In the genomic region with DNA sequence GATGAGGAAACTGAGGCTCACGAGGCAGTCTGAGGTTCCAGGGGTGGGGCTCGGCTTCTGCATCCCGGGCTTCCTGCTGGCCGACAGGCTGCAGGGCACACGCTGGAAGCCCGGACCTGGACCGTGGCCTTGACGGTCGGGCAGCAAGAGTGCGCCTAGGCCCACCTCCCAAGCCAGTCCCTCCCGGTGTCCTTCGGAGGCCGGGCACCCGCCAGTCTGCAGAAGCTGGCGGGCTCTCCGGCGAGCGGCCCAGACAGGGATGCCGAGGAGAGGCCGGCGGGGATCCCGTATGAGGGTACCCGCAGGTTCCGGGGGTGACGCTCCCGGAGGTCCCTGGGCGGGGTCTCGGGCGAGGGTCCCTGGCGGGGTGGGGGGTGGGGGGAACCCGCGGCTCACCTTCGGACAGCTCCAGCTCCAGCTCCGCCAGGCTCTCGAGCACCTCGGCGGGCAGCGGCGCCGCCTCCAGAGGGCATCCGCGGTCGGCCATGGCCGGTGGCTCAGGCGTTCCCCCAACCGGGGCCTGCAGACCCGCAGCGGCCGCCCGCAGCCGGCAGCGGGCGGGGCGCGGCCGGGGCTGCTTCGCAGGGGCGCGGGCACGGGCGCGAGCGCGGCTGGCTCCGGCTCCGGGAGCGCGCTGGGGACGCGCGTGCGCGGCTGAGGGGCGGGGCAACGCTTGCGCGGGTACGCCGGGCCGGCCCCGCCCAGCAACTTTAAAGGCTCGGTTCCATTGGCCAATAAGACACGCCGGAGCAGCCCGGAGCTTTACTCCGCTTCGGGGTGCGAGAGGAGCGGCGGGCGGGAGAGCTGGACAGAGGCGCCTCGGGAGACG, we compare ENCODE assay signal across 8 mouse cellular contexts. TPM values are rescaled to one million over a fixed set of nuclear protein-coding genes. Genes with fewer than 3 reads are reported as not detected.
A peak's percentile ranks its signal among the peaks of the same experiment; 100 is the strongest.
DNase-seq lines count a peak whose midpoint lies in the region; ATAC-seq and TF ChIP-seq lines count a peak whose summit lies in the region.

TSS of gene Dip2a (minus strand) at position 581 of the 829 bp plus-strand sequence.

- H3K4me1 ChIP-seq in ES-E14 (ENCODE audit: control insufficient read depth in 2 of 2, insufficient read depth in 2 of 2, low read length in 2 of 2, poor library complexity in 1 of 2), result peaks cover 0 to 7% of the 10 kb centered on the region in 2 experiments; a peak in 2 of 4 replicates
- H3K4me1 ChIP-seq in forebrain, embryonic 16.5 days (replicated peaks; ENCODE audit: control insufficient read depth, insufficient read depth, low read length), result peaks cover 19% of the 10 kb centered on the region
- 0 out of 2 replicates have a peak, but pooled peaks cover 6% of the 10 kb centered on the region for H3K4me1 ChIP-seq in lung, embryonic 14.5 days (ENCODE audit: insufficient read depth)
- peaks cover 3% of the 10 kb centered on the region for H3K4me1 ChIP-seq in olfactory bulb, adult 2 months (ENCODE audit: control insufficient read depth, insufficient read depth, low read length)
- peaks cover 9% of the 10 kb centered on the region; the same call in 1 of the 2 replicates for H3K4me1 ChIP-seq in thymus, adult 2 months (replicated peaks; ENCODE audit: control insufficient read depth, insufficient read depth, low read length)

- TF ChIP-seq POLR2A in olfactory bulb, adult 2 months (IDR thresholded peaks at IDR 0.05; ENCODE audit: insufficient read depth, low read depth, low read length), result peak; percentile 40
- TF ChIP-seq POLR2A in thymus, adult 2 months (IDR thresholded peaks at IDR 0.05; ENCODE audit: control insufficient read depth, extremely low read depth, insufficient read depth, low read length, poor library complexity), result 0 out of 2 replicates have a peak, but pooled peaks have one; percentile 42

- peaks cover 4% of the 10 kb centered on the region; the same call in 1 of the 2 replicates for H3K36me3 ChIP-seq in ES-E14 (ENCODE audit: control insufficient read depth, insufficient read depth, low read length, poor library complexity, severe bottlenecking)
- H3K36me3 ChIP-seq in forebrain, embryonic 16.5 days (ENCODE audit: control insufficient read depth, insufficient read depth), result no peaks in the 10 kb centered on the region
- H3K36me3 ChIP-seq in lung, embryonic 14.5 days (ENCODE audit: insufficient read depth), result 0 out of 2 replicates have a peak, but pooled peaks cover 3% of the 10 kb centered on the region
- no peaks in the 10 kb centered on the region for H3K36me3 ChIP-seq in thymus, adult 2 months (ENCODE audit: control insufficient read depth, insufficient read depth, low read length)

- intact Hi-C loops in heart, postnatal 36 days (cut with DNase I), result no loop called here

- in situ Hi-C loops in ES-E14 (cut with MboI; ENCODE audit: low sequenced_read_pairs in 2 of 2, unreplicated experiment in 2 of 2), result no loop called here

- H3K4me2 ChIP-seq in forebrain, embryonic 16.5 days (ENCODE audit: low read length), result peak within 1 kb of the TSS; percentile 91
- H3K4me2 ChIP-seq in lung, embryonic 14.5 days, result peak within 1 kb of the TSS; percentile 93

- WGBS in forebrain, embryonic 16.5 days, result under 1% methylated on average over 79 of the region's 94 CpGs
- under 1% methylated on average over 69 of the region's 94 CpGs for WGBS in lung, embryonic 14.5 days
- under 1% methylated on average over 94 of the region's 94 CpGs for WGBS in olfactory bulb, adult 2 months
- WGBS in thymus, adult 2 months, result 1% methylated on average over 94 of the region's 94 CpGs

- peak; percentile 95 for ATAC-seq in forebrain, embryonic 16.5 days
- peak; percentile 93 for ATAC-seq in lung, embryonic 14.5 days (ENCODE audit: insufficient read depth)

- DNase-seq in ES-E14 (ENCODE audit: low read depth, low spot score), result peak; percentile 66
- DNase-seq in cerebellum, adult 11-12 months, result peak; percentile 94
- DNase-seq in heart, postnatal 36 days, result peak; percentile 97 to 98
- DNase-seq in layer of hippocampus, adult 2 months (ENCODE audit: low spot score in 2 of 2), result peak; percentile 93 to 97
- DNase-seq in lung, embryonic 14.5 days, result peak; percentile 98
- DNase-seq in thymus, adult 2 months, result peak; percentile 95

- H3K27me3 ChIP-seq in forebrain, embryonic 16.5 days (replicated peaks; ENCODE audit: control insufficient read depth, insufficient read depth, low read length), result no peaks in the 10 kb centered on the region
- H3K27me3 ChIP-seq in lung, embryonic 14.5 days (ENCODE audit: insufficient read depth, low read length), result no peaks in the 10 kb centered on the region
- 0 out of 2 replicates have a peak, but pooled peaks cover 4% of the 10 kb centered on the region for H3K27me3 ChIP-seq in thymus, adult 2 months (ENCODE audit: control insufficient read depth, insufficient read depth, low read length)

- no peak within 1 kb of the TSS for H3K27ac ChIP-seq in ES-E14 (ENCODE audit: insufficient read depth, low read depth, low read length, poor library complexity, severe bottlenecking)
- H3K27ac ChIP-seq in forebrain, embryonic 16.5 days (ENCODE audit: low read length), result peak within 1 kb of the TSS; percentile 68
- peak within 1 kb of the TSS; percentile 92 for H3K27ac ChIP-seq in layer of hippocampus, adult 2 months
- peak within 1 kb of the TSS; percentile 84 for H3K27ac ChIP-seq in lung, embryonic 14.5 days (ENCODE audit: low read depth)
- H3K27ac ChIP-seq in olfactory bulb, adult 2 months (ENCODE audit: insufficient read depth, low read depth, low read length), result peak within 1 kb of the TSS; percentile 58; the same call in 1 of the 2 replicates
- no peak within 1 kb of the TSS for H3K27ac ChIP-seq in thymus, adult 2 months (ENCODE audit: control insufficient read depth, insufficient read depth, low read length)

- peak within 1 kb of the TSS; percentile 88 to 96 for H3K4me3 ChIP-seq in ES-E14 (ENCODE audit: insufficient read depth in 1 of 2, low read depth in 1 of 2, low read length in 2 of 2, poor library complexity in 1 of 2, severe bottlenecking in 1 of 2)
- peak within 1 kb of the TSS; percentile 83 for H3K4me3 ChIP-seq in forebrain, embryonic 16.5 days (replicated peaks; ENCODE audit: low read length)
- peak within 1 kb of the TSS; percentile 66 for H3K4me3 ChIP-seq in layer of hippocampus, adult 2 months
- H3K4me3 ChIP-seq in lung, embryonic 14.5 days (ENCODE audit: low read depth, low read length), result peak within 1 kb of the TSS; percentile 92
- peak within 1 kb of the TSS; percentile 84 for H3K4me3 ChIP-seq in olfactory bulb, adult 2 months (ENCODE audit: insufficient read depth, low read depth, low read length)
- peak within 1 kb of the TSS; percentile 82 for H3K4me3 ChIP-seq in thymus, adult 2 months (ENCODE audit: control insufficient read depth, insufficient read depth, low read length)

- TF ChIP-seq CTCF in layer of hippocampus, adult 2 months (conservative IDR thresholded peaks at IDR 0.05), result no peak
- TF ChIP-seq CTCF in lung, embryonic 14.5 days (IDR thresholded peaks at IDR 0.05; ENCODE audit: low read depth), result no peak
- no peak for TF ChIP-seq CTCF in olfactory bulb, adult 2 months (IDR thresholded peaks at IDR 0.05; ENCODE audit: insufficient read depth, low read depth, low read length)
- 0 out of 2 replicates have a peak, but pooled peaks have one; percentile 52 for TF ChIP-seq CTCF in thymus, adult 2 months (IDR thresholded peaks at IDR 0.05; ENCODE audit: borderline replicate concordance, control insufficient read depth, extremely low read depth, insufficient read depth, low read length, poor library complexity)

- peak within 1 kb of the TSS; percentile 82 for H3K9ac ChIP-seq in ES-E14 (ENCODE audit: insufficient read depth, low read depth, low read length, poor library complexity, severe bottlenecking)
- peak within 1 kb of the TSS; percentile 95 for H3K9ac ChIP-seq in forebrain, embryonic 16.5 days (replicated peaks; ENCODE audit: low read depth, low read length)
- H3K9ac ChIP-seq in lung, embryonic 14.5 days, result peak within 1 kb of the TSS; percentile 89

- H3K9me3 ChIP-seq in ES-E14 (ENCODE audit: control insufficient read depth, insufficient read depth, low read depth, low read length), result no peaks in the 10 kb centered on the region
- H3K9me3 ChIP-seq in forebrain, embryonic 16.5 days (ENCODE audit: control insufficient read depth, low read length), result no peaks in the 10 kb centered on the region
- H3K9me3 ChIP-seq in lung, embryonic 14.5 days (ENCODE audit: low read depth, low read length), result no peaks in the 10 kb centered on the region

TF ChIP-seq in ES-E14, 5 proteins besides CTCF, POLR2A, EP300 and RAD21:
- no peak for TF ChIP-seq MAFK (IDR thresholded peaks at IDR 0.05; ENCODE audit: insufficient read depth, low read depth, low read length)
- TF ChIP-seq ZC3H11A (IDR thresholded peaks at IDR 0.05; ENCODE audit: borderline replicate concordance, low read depth, low read length), result no peak
- TF ChIP-seq ZNF384 (IDR thresholded peaks at IDR 0.05; ENCODE audit: low read depth, low read length), result no peak
- no peak for TF ChIP-seq HCFC1 (IDR thresholded peaks at IDR 0.05; ENCODE audit: borderline replicate concordance, insufficient read depth, low read length)
- TF ChIP-seq CHD2 (IDR thresholded peaks at IDR 0.05; ENCODE audit: low read depth, low read length), result no peak

RNA-seq across cellular contexts. Expression of gene Dip2a, which starts in this region (rescaled TPM):
- total RNA-seq in ES-E14 (2012; rRNA removed), result 9.0 and 9.6 TPM in 2 replicates
- 15.9 and 19.6 TPM in 2 replicates for polyA plus RNA-seq in forebrain, embryonic 16.5 days (2015; fragmentation: Nextera tagmentation; extraction: Ambion mirVana)
- 10 to 100 TPM in 1 of 2 experiments, 1 to 10 TPM in 1; 9.7 to 10.0 TPM for total RNA-seq in heart, postnatal 36 days (2021)
- 10 to 100 TPM; 50.9 to 51.0 TPM for total RNA-seq in layer of hippocampus, adult 2 months (2021)
- 6.5 and 6.6 TPM in 2 replicates for polyA plus RNA-seq in lung, embryonic 14.5 days (2014; fragmentation: Nextera tagmentation; extraction: Ambion mirVana)
- not detected in 2 replicates for polyA plus RNA-seq in olfactory bulb, adult 2 months (2012; ENCODE audit: insufficient read depth, insufficient read length, low replicate concordance, missing spikeins)
- 8.1 and 8.4 TPM in 2 replicates for polyA plus RNA-seq in thymus, adult 2 months (2012; rRNA removed)

Comparison
In these comparisons a context has a peak if more than half of its experiments do, and no peak if none do; other contexts are left out.
1. H3K27ac ChIP-seq: peak in forebrain, embryonic 16.5 days (single experiment), layer of hippocampus, adult 2 months (single experiment), lung, embryonic 14.5 days (single experiment) and olfactory bulb, adult 2 months (single experiment); none in ES-E14 (single experiment) and thymus, adult 2 months (single experiment).
2. Peak in every context shown above with its lines, with median percentiles within 50 percentile points of each other: DNase-seq, H3K4me3 ChIP-seq and H3K9ac ChIP-seq.